Mouse (Mus musculus) megakaryocyte, embryonic 14.5 days (primary cell): ENCODE measurements around the gene Bahcc1. TPM values are rescaled to one million over a fixed set of nuclear protein-coding genes. Genes with fewer than 3 reads are reported as not detected.
A peak's percentile ranks its signal among the peaks of the same experiment; 100 is the strongest.

Experiments
- H3K27me3 ChIP-seq: replicated peaks from 2 replicates; pipeline ENCODE3; 2012; ENCODE audit warnings: inconsistent platforms
- H3K36me3 ChIP-seq: replicated peaks from 2 replicates; pipeline ENCODE3; 2012; ENCODE audit warnings: low read length, inconsistent platforms, mixed read lengths
- H3K4me1 ChIP-seq: 2 replicates; pipeline ENCODE4 v1.6.1; 2012; ENCODE audit warnings: inconsistent platforms
- H3K4me3 ChIP-seq: replicated peaks from 2 replicates; pipeline ENCODE3; 2012; ENCODE audit warnings: moderate library complexity, mild to moderate bottlenecking, inconsistent platforms
- H3K9me3 ChIP-seq: 2 replicates; pipeline ENCODE4 v1.6.1; 2012; ENCODE audit warnings: inconsistent platforms
- FLI1 ChIP-seq: IDR thresholded peaks from 2 replicates; pipeline ENCODE4 v1.6.1; 2012; ENCODE audit warnings: low read length, inconsistent platforms, mixed read lengths
- GATA1 ChIP-seq: IDR thresholded peaks from 3 replicates; pipeline ENCODE4 v1.6.1; 2012; ENCODE audit warnings: mixed read lengths, low read length, inconsistent platforms, borderline replicate concordance
- polyA plus RNA-seq: library from polyadenylated mRNA; stranded (reverse); fragments of >175 nt; gene quantifications from 2 replicates; pipeline ENCODE4 v1.2.3, GENCODE M21; 2012; ENCODE audit warnings: low replicate concordance; ENCODE audit not compliant: insufficient read depth

The Bahcc1 gene
- polyA plus RNA-seq, 1 experiment: 10.2 TPM

DNA sequence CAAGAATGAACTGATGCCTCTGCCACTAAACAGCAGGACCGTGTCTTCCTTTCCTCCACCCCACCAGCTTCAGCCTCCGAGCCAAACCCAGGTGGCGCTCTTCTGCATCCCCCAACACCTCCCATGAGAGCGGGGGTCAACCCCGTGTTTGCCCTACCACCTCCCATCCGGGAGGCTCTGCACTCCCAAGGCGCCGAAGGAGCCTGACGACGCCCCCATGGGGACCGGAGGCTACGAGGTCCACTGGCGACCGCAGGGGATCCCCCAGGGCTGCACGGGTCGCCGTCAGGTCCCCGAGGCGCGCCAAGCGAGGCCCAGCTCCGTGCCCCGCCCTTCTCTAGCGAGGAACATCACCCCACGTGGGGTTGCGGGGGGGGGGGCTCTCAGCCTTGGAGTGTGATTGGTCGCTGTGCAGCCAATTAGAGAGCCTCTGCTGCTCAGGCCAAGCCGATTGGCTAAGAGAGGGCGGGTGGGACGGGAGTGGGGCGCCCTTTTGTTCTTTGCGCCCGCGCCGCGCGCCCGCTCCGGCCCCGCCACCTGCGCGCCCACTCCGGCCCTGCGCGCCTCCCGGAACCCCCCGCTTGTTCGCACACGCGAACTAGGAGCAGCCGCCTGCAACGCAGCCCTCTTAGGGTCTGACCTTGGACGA lies 72.3 kb downstream of the Bahcc1 start:
- peaks cover 55% of the 10 kb centered on the region for H3K27me3 ChIP-seq
- H3K4me3 ChIP-seq: peak overlapping the region; percentile 91
- TF ChIP-seq FLI1 (no peak), GATA1 (no peak)
- peaks cover 83% of the 10 kb centered on the region for H3K4me1 ChIP-seq
- H3K9me3 ChIP-seq: no peaks in the 10 kb centered on the region
- H3K36me3 ChIP-seq: no peaks in the 10 kb centered on the region

DNA sequence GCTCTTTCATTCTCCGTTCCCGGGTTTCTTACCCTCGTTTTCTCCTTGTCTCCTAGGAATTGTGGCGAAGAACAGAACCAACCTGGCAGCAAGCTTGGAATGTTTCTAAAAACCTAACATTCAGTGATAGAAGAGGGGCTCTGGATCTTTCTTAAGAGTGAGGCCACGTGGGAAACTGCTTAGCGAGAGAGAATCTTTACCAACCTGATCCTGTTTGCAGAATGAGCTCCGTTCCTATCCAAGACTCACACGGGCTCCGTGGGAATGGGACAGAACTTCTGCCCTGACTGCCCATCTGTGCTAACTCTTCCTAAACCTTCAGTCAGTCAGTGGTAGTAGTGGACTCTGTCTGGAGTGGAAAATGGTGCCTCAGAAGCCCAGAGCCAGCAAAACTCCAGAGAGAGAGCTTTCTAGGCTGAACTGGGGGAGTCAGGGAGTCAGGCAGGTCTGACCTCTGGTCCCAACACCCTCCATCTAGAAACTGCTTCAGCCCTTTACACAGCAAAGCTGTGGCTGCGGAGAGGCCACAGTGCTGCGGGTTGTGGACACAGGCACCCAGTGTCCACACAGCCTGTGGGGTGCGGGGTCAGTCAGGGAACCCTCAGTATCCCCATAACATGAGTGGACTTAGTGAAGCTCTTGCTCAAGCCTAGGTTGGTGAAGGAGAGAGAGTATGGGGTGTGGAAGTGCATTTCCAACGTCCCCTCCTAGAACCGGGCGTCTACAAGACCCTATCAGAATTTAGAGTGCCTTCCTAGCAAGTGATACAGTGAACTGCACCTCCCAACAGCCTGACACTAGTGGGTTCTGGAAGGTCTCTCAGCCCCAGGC lies 73.0 kb downstream of the Bahcc1 start:
- Histone ChIP-seq H3K4me3 (peak overlapping the region; percentile 91), H3K4me1 (peaks cover 82% of the 10 kb centered on the region), H3K27me3 (peaks cover 60% of the 10 kb centered on the region), H3K36me3 (no peaks in the 10 kb centered on the region), H3K9me3 (no peaks in the 10 kb centered on the region)
- TF ChIP-seq FLI1 (no peak), GATA1 (no peak)

DNA sequence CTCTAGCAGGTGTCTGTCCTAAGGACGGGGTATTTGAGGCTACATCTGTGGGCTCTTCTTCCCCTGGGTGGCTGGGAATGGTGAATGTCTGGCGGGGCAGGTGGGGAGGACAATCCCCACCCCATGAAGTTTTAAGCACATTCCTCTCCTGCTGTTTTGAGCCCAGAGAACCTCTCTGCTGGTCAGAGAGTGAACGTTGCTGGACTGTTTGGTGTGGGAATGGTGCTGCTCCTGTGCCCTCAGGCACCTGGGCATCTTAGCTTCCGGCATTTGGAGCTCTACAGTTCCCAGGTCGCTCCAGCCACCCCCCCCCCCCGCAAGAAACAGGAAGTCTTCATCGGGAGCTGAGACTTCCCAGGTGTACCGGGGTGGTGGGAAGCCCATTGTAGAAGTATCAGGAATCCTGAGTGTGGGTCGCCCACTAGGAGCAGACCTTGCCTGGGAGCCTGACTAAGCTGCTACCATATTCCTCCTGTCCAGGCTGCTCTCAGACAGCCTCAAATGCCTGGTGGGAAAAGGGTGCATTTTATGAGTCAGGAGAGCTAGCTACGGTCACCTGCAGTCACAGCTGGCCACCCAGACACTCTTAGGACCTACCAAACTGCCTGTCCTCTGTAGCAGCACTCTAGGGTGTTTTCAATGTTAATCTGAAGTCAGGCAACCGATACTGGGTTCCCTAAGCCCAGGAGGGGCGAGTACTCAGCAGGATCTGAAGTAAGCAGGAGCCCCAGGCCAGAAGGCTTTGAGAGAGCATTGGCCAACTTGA lies 73.8 kb downstream of the Bahcc1 start:
- Histone ChIP-seq H3K27me3 (peaks cover 60% of the 10 kb centered on the region), H3K4me1 (peaks cover 84% of the 10 kb centered on the region), H3K4me3 (peak overlapping the region; percentile 38)

DNA sequence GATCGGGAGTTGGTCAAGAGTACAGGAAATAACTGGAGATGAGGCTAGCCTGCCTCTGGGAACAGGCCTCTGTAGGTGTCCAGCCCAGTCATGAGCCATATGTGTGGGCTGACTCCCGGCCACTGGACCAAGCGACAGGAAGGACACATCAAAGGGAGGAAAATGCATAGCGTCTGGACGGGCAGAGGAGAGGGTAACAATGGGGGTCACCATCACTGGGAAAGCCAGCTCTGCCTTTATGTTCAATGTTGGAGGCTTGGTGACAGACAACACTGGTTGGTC lies 74.3 kb downstream of the Bahcc1 start:
- H3K4me3 ChIP-seq: peak overlapping the region; percentile 38
- H3K4me1 ChIP-seq: peaks cover 82% of the 10 kb centered on the region
- peaks cover 55% of the 10 kb centered on the region for H3K27me3 ChIP-seq
- no peaks in the 10 kb centered on the region for H3K9me3 ChIP-seq
- no peaks in the 10 kb centered on the region for H3K36me3 ChIP-seq
- TF ChIP-seq GATA1 (no peak), FLI1 (no peak)

More for the DNA sequence above, 73.8 kb downstream of the Bahcc1 start:
- Histone ChIP-seq H3K36me3 (no peaks in the 10 kb centered on the region), H3K9me3 (no peaks in the 10 kb centered on the region)
- no peak for TF ChIP-seq GATA1
- no peak for TF ChIP-seq FLI1

DNA sequence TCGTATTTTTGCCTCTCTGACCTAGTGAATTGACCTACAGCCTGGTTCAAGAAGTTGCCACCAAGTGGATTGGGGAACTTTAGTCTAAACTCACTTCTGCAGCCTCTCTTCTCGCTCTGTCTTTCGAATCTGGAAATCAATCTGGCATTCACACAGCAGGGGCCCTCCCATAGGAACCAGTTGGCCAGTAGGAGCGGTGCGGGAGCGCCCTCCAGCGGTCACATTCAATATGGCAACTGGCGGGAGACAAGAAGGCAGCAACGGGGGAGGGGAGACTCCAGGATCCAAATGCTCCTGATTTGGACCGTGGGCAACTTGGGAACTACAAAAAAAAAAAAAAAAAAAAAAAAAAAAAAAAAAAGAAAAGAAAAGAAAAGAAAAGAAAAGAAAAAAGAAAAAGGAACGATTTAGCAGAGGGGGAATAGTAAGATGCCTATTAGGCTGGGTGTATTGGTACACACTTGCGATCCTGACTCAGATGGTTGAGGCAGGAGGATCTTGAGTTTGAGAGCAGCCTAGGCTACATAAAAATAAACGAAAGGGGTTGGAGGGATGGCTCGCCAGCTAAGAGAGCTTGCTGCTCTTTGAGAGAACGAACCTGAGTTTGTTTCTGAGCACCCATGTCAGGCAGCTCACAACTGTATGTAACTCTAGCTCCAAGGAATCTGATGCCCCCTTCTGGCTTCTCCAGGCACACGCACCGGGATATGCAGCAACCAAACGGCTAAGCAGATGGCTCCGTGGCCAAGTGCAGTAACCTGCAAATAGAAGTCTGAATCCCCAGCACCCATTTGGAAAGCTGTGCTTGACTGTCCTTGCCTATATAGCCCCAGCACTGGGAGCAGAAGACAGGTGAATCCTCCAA lies 75.1 kb downstream of the Bahcc1 start:
- Histone ChIP-seq H3K9me3 (no peaks in the 10 kb centered on the region), H3K4me1 (peaks cover 78% of the 10 kb centered on the region), H3K27me3 (peaks cover 53% of the 10 kb centered on the region), H3K4me3 (peak overlapping the region; percentile 80), H3K36me3 (no peaks in the 10 kb centered on the region)
- TF ChIP-seq GATA1 (no peak), FLI1 (no peak)

DNA sequence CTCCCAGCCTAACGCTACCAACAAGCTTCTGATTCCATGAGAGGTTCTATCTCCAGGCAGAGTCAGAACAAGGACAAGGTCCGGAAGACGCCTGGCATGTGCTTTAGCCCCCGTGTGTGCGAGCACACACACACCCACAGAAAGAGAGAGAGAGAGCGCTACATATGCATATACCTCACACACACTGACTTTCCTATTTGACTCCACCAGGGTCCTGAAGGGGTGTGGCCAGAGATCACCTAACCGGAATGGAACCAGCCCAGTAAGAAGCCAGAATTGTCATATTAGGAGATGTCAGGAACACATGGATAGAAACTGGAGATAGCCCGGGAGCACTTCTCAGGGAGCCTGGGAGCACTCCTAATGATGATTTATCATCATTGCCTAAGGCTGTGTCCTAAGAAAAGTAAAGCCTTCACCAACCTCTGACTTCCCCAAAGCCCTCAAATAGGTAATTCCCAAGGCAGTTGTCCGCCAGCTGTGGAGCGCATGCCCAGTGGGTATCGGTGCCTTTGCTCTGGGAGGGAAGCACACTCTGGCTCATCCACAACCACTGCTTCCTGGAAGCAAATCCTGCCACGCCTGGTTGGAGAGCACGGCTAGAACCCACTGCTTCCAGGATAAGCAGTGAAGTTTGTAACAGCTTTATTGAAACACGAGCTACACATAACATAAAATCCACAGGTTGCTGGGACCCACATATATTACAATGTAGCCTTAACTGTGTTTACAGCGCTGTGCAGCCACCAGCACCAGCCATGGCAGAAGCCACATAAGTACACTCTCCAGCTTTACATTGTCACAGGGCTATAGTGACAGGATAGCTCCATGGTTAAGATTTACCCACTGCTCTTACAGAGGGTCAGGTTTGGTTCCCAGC lies 75.9 kb downstream of the Bahcc1 start:
- TF ChIP-seq FLI1: no peak
- TF ChIP-seq GATA1: no peak
- Histone ChIP-seq H3K9me3 (no peaks in the 10 kb centered on the region), H3K27me3 (peaks cover 48% of the 10 kb centered on the region), H3K4me1 (peaks cover 74% of the 10 kb centered on the region), H3K36me3 (no peaks in the 10 kb centered on the region), H3K4me3 (peak overlapping the region; percentile 80)

DNA sequence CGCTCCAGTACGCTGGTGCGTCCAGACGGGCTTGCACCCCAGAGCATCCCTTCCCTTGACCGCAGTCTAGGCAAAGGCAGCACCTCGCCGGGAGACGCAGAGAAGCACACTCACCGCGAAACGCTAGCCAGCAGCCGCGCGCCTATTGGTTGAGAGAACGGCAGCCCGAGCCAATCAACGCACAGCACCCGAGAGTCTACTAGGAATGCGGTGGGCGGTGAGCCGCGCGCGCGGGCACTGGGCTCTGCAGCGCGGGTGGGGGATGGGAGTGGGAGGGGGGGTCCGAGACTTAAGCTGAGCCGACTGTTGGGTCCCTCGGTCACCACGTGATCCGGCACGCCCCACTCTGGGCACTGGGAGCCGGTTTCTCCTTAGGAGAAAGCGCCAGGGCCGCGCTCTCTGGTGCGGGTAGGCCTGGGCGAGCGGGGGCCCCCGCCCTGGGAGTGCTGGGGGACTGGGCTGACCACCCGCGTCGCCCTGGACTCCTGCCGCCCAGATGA lies 78.1 kb downstream of the Bahcc1 start:
- TF ChIP-seq FLI1 (no peak), GATA1 (no peak)
- peak overlapping the region; percentile 89 for H3K4me3 ChIP-seq
- H3K36me3 ChIP-seq: no peaks in the 10 kb centered on the region
- peaks cover 76% of the 10 kb centered on the region for H3K4me1 ChIP-seq
- H3K27me3 ChIP-seq: peaks cover 32% of the 10 kb centered on the region
- H3K9me3 ChIP-seq: no peaks in the 10 kb centered on the region

DNA sequence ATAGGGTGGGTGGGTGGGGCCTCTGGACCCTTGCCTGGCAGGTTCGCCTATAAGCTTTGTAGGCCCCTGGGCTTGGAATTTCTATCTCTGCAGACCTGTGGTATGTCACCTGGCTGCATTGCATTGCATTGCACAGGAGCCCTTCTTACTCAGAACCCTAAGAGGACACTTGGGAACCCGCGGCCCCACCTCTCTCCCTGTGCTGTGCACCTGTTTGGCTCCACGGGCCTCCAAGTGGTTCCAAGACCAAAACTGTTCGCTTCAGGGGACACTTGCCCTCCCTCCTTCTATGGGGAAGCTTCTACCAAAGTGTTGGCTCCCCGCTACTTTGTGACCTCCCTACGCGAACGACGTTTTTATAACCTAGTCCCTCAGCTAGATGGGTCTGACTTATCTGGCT lies 78.8 kb downstream of the Bahcc1 start:
- no peak for TF ChIP-seq GATA1
- no peak for TF ChIP-seq FLI1
- peaks cover 25% of the 10 kb centered on the region for H3K27me3 ChIP-seq
- H3K4me1 ChIP-seq: peaks cover 76% of the 10 kb centered on the region

DNA sequence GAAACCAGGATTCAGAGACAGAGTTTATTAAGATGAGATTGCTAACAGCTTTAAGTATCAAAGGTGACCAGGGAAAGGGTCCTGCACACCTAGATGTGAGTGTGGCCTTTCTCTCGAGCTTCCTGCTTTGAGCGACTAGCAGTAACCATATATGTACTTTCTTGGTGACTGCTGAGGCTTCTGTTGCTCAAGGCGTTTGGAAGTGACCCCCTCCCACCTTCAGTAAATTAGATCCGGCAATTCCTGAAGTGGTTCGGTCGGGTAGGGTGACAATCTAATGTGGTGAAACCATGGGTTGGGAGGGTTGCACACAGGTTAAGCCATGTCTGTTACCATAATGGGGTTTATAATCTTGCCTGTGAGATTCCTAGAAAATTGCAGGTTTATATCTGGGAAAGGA lies 79.3 kb downstream of the Bahcc1 start:
- Histone ChIP-seq H3K4me3 (no peak overlapping the region), H3K27me3 (peaks cover 20% of the 10 kb centered on the region), H3K9me3 (no peaks in the 10 kb centered on the region), H3K4me1 (peaks cover 76% of the 10 kb centered on the region), H3K36me3 (no peaks in the 10 kb centered on the region)
- TF ChIP-seq FLI1 (no peak), GATA1 (no peak)

More for the DNA sequence above, 78.8 kb downstream of the Bahcc1 start:
- Histone ChIP-seq H3K9me3 (no peaks in the 10 kb centered on the region), H3K36me3 (no peaks in the 10 kb centered on the region), H3K4me3 (no peak overlapping the region)
